12 mouse cellular contexts compared by ENCODE assay signal in the genomic region with DNA sequence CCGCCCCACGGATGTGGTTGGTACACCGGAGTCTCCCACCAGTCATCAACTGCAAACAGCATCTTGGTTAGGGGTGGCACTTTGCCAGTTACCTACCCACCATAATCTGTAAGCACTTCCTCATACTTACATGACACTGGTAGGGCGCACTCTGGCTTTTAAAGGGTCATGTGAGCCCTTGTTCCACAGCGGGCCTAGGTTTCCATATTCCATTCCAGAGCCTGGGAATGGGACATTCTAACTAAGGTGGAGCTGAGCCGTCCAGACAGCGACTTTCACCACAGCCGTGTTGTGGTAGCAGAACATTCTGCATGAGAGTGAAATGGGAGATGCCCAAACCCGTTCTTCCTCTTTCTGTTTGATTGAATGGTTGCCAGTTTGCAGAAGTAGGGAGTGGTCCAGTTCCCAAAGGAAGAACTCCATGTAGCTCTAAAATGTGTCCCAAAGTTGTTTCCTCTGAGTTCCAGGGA.
DNase-seq lines count a peak whose midpoint lies in the region; ATAC-seq and TF ChIP-seq lines count a peak whose summit lies in the region.
"Had no signal": no experiment of that assay in that cellular context is flagged by ENCODE, and none has a peak within 500 bp of the region (broad histone marks: within the 10 kb centered on the region; RNA-seq: fewer than 3 reads in every experiment).

No protein-coding gene starts in this region.

- no peak overlapping the region for H3K4me2 ChIP-seq in heart, embryonic 12.5 days
- H3K4me2 ChIP-seq in lung, postnatal 0 days (replicated peaks; ENCODE audit: low read depth, low read length): no peak overlapping the region
- H3K4me2 ChIP-seq in midbrain, embryonic 16.5 days (ENCODE audit: low read length): no peak overlapping the region
- H3K4me2 ChIP-seq: midbrain, embryonic 13.5 days had no signal

- H3K9me3 ChIP-seq in heart, embryonic 12.5 days (replicated peaks): no peaks in the 10 kb centered on the region
- no peaks in the 10 kb centered on the region for H3K9me3 ChIP-seq in MEL (replicated peaks; ENCODE audit: insufficient read depth, low read length)
- no peaks in the 10 kb centered on the region for H3K9me3 ChIP-seq in lung, postnatal 0 days (ENCODE audit: low read length)
- H3K9me3 ChIP-seq in midbrain, embryonic 16.5 days (replicated peaks; ENCODE audit: control insufficient read depth, low read length, poor library complexity, severe bottlenecking): no peaks in the 10 kb centered on the region
- H3K9me3 ChIP-seq: midbrain, embryonic 13.5 days had no signal

- DNase-seq in heart, adult 11 months: peak; percentile 94
- peak; percentile 93 for DNase-seq in MEL (ENCODE audit: low read depth, low spot score)
- peak; percentile 50 for DNase-seq in lung, postnatal 0 days (ENCODE audit: low spot score)
- DNase-seq in thymus, adult 18-20 months: peak; percentile 6 to 14
- no peak for DNase-seq in adrenal gland, postnatal 36 days
- DNase-seq in cerebellum, adult 11 months: no peak
- DNase-seq: adrenal gland, postnatal 10 days; embryo, embryonic 11 days; gastrocnemius, postnatal 10 days had no signal

- peak; percentile 58 to 65; a peak in 3 of 4 replicates for TF ChIP-seq EP300 in MEL (IDR thresholded peaks at IDR 0.05; ENCODE audit: low read depth in 1 of 2, low read length in 2 of 2)
- no peak for TF ChIP-seq EP300 in lung, postnatal 0 days (IDR thresholded peaks at IDR 0.05)

- WGBS in heart, embryonic 12.5 days: 80% methylated on average over 9 of the region's 9 CpGs
- WGBS in lung, postnatal 0 days: 58% methylated on average over 9 of the region's 9 CpGs
- WGBS in midbrain, embryonic 16.5 days: 92% methylated on average over 9 of the region's 9 CpGs

- no peak overlapping the region for H3K4me3 ChIP-seq in heart, embryonic 12.5 days
- peak overlapping the region; percentile 36 to 43 for H3K4me3 ChIP-seq in MEL (ENCODE audit: control insufficient read depth in 1 of 2, insufficient read depth in 1 of 2, low read depth in 2 of 2, low read length in 2 of 2)
- H3K4me3 ChIP-seq in lung, postnatal 0 days (ENCODE audit: low read depth, low read length): no peak overlapping the region
- no peak overlapping the region for H3K4me3 ChIP-seq in midbrain, embryonic 16.5 days (ENCODE audit: low read depth, low read length)
- H3K4me3 ChIP-seq: midbrain, embryonic 13.5 days had no signal

- no peaks in the 10 kb centered on the region for H3K79me2 ChIP-seq in MEL (ENCODE audit: control insufficient read depth, insufficient read depth, low read length, poor library complexity)

- no peak overlapping the region for H3K27ac ChIP-seq in heart, embryonic 12.5 days (ENCODE audit: poor library complexity, severe bottlenecking)
- H3K27ac ChIP-seq in MEL (ENCODE audit: control insufficient read depth, low read depth, low read length): peak overlapping the region; percentile 40; the same call in 1 of the 2 replicates
- no peak overlapping the region for H3K27ac ChIP-seq in lung, postnatal 0 days (ENCODE audit: low read length)
- no peak overlapping the region for H3K27ac ChIP-seq in midbrain, embryonic 16.5 days (ENCODE audit: low read length)
- H3K27ac ChIP-seq: midbrain, embryonic 13.5 days had no signal

- H3K36me3 ChIP-seq in heart, embryonic 12.5 days: no peaks in the 10 kb centered on the region
- H3K36me3 ChIP-seq in MEL (ENCODE audit: control insufficient read depth in 1 of 2, insufficient read depth in 2 of 2, low read length in 2 of 2): peaks cover 0 to 6% of the 10 kb centered on the region in 2 experiments; a peak in 1 of 4 replicates
- no peaks in the 10 kb centered on the region for H3K36me3 ChIP-seq in lung, postnatal 0 days (ENCODE audit: insufficient read depth, low read length)
- H3K36me3 ChIP-seq in midbrain, embryonic 16.5 days (ENCODE audit: control insufficient read depth, insufficient read depth, low read length): no peaks in the 10 kb centered on the region
- H3K36me3 ChIP-seq: midbrain, embryonic 13.5 days had no signal

- TF ChIP-seq POLR2A in MEL (IDR thresholded peaks at IDR 0.05; ENCODE audit: control insufficient read depth in 1 of 2, insufficient read depth in 1 of 2, low read depth in 1 of 2, low read length in 2 of 2, poor library complexity in 1 of 2): no peak

- no peaks in the 10 kb centered on the region for H3K4me1 ChIP-seq in heart, embryonic 12.5 days (replicated peaks)
- peaks cover 2 to 13% of the 10 kb centered on the region in 2 experiments; a peak in 3 of 4 replicates for H3K4me1 ChIP-seq in MEL (ENCODE audit: control insufficient read depth in 1 of 2, insufficient read depth in 2 of 2, low read length in 2 of 2)
- H3K4me1 ChIP-seq in lung, postnatal 0 days (ENCODE audit: insufficient read depth, low read depth, low read length): no peaks in the 10 kb centered on the region; the same call in 1 of the 2 replicates
- no peaks in the 10 kb centered on the region for H3K4me1 ChIP-seq in midbrain, embryonic 16.5 days (ENCODE audit: control insufficient read depth, insufficient read depth, low read length)
- H3K4me1 ChIP-seq: midbrain, embryonic 13.5 days had no signal

- TF ChIP-seq CTCF in MEL (IDR thresholded peaks at IDR 0.05 in 2 of 3, conservative IDR thresholded peaks at IDR 0.05 in 1 of 3; ENCODE audit: control insufficient read depth in 1 of 3, insufficient read depth in 1 of 3, low read depth in 2 of 3, low read length in 3 of 3, poor library complexity in 1 of 3, severe bottlenecking in 1 of 3): no peak
- TF ChIP-seq CTCF in lung, postnatal 0 days (IDR thresholded peaks at IDR 0.05): no peak

- no peak overlapping the region for H3K9ac ChIP-seq in heart, embryonic 12.5 days
- no peak overlapping the region for H3K9ac ChIP-seq in MEL (ENCODE audit: control insufficient read depth, low read depth, low read length, poor library complexity, severe bottlenecking)
- H3K9ac ChIP-seq in lung, postnatal 0 days (replicated peaks; ENCODE audit: low read depth): no peak overlapping the region
- no peak overlapping the region for H3K9ac ChIP-seq in midbrain, embryonic 16.5 days (ENCODE audit: low read depth, low read length)
- H3K9ac ChIP-seq: midbrain, embryonic 13.5 days had no signal

- ATAC-seq in heart, embryonic 12.5 days (ENCODE audit: insufficient number of reproducible peaks, low FRiP score): no peak
- ATAC-seq in lung, postnatal 0 days: peak; percentile 46
- ATAC-seq in midbrain, embryonic 16.5 days: no peak
- ATAC-seq: midbrain, embryonic 13.5 days had no signal

- no peak for TF ChIP-seq RAD21 in MEL (IDR thresholded peaks at IDR 0.05; ENCODE audit: low read depth, low read length)

- H3K27me3 ChIP-seq in heart, embryonic 12.5 days (replicated peaks): no peaks in the 10 kb centered on the region
- H3K27me3 ChIP-seq in MEL (ENCODE audit: control insufficient read depth in 1 of 2, insufficient read depth in 2 of 2, low read length in 2 of 2): no peaks in the 10 kb centered on the region
- H3K27me3 ChIP-seq in lung, postnatal 0 days (replicated peaks; ENCODE audit: insufficient read depth, low read length): no peaks in the 10 kb centered on the region
- H3K27me3 ChIP-seq in midbrain, embryonic 16.5 days (ENCODE audit: control insufficient read depth, insufficient read depth, low read depth, low read length): no peaks in the 10 kb centered on the region
- H3K27me3 ChIP-seq: midbrain, embryonic 13.5 days had no signal

TF ChIP-seq in MEL, 35 proteins besides CTCF, POLR2A, EP300 and RAD21 (continues in another document):
- TF ChIP-seq ZKSCAN1 (IDR thresholded peaks at IDR 0.05; ENCODE audit: low read depth, low read length) (0 out of 2 replicates have a peak, but pooled peaks have one; percentile 27), E2F4 (IDR thresholded peaks at IDR 0.05; ENCODE audit: borderline replicate concordance, low read depth, low read length) (no peak), SIN3A (IDR thresholded peaks at IDR 0.05; ENCODE audit: low read length) (peak; percentile 64), CHD2 (IDR thresholded peaks at IDR 0.05; ENCODE audit: low read length) (no peak), NELFE (IDR thresholded peaks at IDR 0.05; ENCODE audit: low read depth, low read length) (peak; percentile 14; the same call in 1 of the 2 replicates), MYC (IDR thresholded peaks at IDR 0.05; ENCODE audit: low read depth, low read length) (peak; percentile 24; the same call in 1 of the 2 replicates), MYB (IDR thresholded peaks at IDR 0.05; ENCODE audit: low read depth, low read length) (peak; percentile 18; the same call in 1 of the 2 replicates), KAT2A (conservative IDR thresholded peaks at IDR 0.05; ENCODE audit: low read depth, low read length) (no peak), ZNF384 (IDR thresholded peaks at IDR 0.05; ENCODE audit: low read depth, low read length) (no peak), MXI1 (IDR thresholded peaks at IDR 0.05; ENCODE audit: low read depth, low read length) (peak; percentile 55; the same call in 1 of the 2 replicates), TBP (IDR thresholded peaks at IDR 0.05; ENCODE audit: low read depth, low read length) (0 out of 2 replicates have a peak, but pooled peaks have one; percentile 36), ZMIZ1 (IDR thresholded peaks at IDR 0.05; ENCODE audit: low read depth, low read length) (no peak), CHD1 (IDR thresholded peaks at IDR 0.05; ENCODE audit: low read depth, low read length) (no peak), TAL1 (IDR thresholded peaks at IDR 0.05; ENCODE audit: low read length) (no peak), GATA1 (IDR thresholded peaks at IDR 0.05; ENCODE audit: low read depth, low read length) (no peak), MAX (IDR thresholded peaks at IDR 0.05; ENCODE audit: low read length) (peak; percentile 55; the same call in 1 of the 2 replicates), NRF1 (IDR thresholded peaks at IDR 0.05; ENCODE audit: insufficient read depth, low read depth, low read length, poor library complexity, severe bottlenecking) (no peak), UBTF (IDR thresholded peaks at IDR 0.05; ENCODE audit: borderline replicate concordance, insufficient read depth, low read depth, low read length) (no peak), SMC3 (IDR thresholded peaks at IDR 0.05; ENCODE audit: low read depth, low read length) (no peak), HCFC1 (IDR thresholded peaks at IDR 0.05; ENCODE audit: low read depth, low read length) (no peak), MAFK (IDR thresholded peaks at IDR 0.05; ENCODE audit: borderline replicate concordance, low read depth, low read length) (0 out of 2 replicates have a peak, but pooled peaks have one; percentile 14), JUND (IDR thresholded peaks at IDR 0.05; ENCODE audit: low read depth, low read length) (no peak), RCOR1 (IDR thresholded peaks at IDR 0.05; ENCODE audit: low read depth, low read length) (peak; percentile 69), ELF1 (IDR thresholded peaks at IDR 0.05; ENCODE audit: low read depth, low read length) (peak; percentile 41; the same call in 1 of the 2 replicates), MAZ (IDR thresholded peaks at IDR 0.05; ENCODE audit: low read depth, low read length) (no peak), USF2 (IDR thresholded peaks at IDR 0.05; ENCODE audit: borderline replicate concordance in 1 of 2, insufficient read depth in 1 of 2, low read depth in 1 of 2, low read length in 2 of 2) (no peak)

Comparison
In these comparisons a context has a peak if more than half of its experiments do, and no peak if none do; other contexts are left out.
1. DNase-seq: peak in heart, adult 11 months (single experiment), MEL (single experiment), lung, postnatal 0 days (single experiment) and thymus, adult 18-20 months (2 of 2); none in adrenal gland, postnatal 36 days (0 of 2) and cerebellum, adult 11 months (single experiment).
2. H3K4me3 ChIP-seq: peak in MEL (2 of 2); none in heart, embryonic 12.5 days (single experiment), lung, postnatal 0 days (single experiment) and midbrain, embryonic 16.5 days (single experiment).